In the genomic region with DNA sequence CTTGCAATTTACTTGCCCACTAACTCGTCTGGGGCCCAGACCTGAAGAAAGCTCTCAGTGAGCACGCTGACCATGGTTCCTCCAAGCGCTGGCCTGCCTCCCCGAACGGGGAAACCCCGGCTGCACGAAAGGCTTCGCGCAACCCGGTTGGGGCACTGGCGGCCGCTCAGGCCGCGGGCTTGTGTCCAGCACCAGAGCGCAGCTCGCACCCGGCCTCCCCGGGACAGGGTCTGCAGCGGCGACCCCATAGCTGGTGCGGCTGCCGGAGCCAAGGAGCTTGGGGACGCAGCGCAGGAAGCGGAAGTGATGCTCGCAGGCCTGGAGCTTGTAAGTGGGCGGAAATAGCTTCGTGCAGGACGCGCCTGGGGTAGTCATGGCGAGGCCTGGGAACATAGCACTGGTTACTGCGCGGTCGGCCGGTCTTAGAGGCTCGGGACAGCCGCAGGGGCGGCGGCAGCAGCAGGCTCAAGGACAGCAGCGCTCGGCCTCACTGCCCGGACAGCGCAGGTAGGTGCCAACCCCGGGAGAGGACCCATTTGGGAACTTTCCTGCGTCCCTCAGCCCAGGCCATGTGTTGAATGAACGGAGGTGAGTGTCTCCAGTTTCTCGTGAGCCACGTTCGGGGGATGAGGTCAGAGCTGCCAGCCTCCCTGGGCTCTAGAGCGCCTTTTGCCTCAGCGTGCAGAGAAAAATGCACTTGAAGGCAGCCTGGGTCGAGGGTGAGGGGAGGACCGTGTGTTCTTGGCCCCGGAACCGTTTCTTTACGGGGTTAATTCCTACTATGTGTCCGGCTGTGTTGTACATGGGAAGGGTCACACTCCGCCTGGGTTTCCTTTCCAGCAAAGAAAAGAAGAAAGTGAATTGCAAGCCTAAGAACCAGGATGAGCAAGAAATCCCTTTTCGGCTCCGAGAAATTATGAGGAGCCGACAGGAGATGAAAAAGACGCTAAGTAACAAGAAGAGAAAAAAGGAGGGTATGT, we compare ENCODE assay signal across 8 mouse cellular contexts. TPM values are rescaled to one million over a fixed set of nuclear protein-coding genes. Genes with fewer than 3 reads are reported as not detected.
DNase-seq lines count a peak whose midpoint lies in the region; ATAC-seq lines count a peak whose summit lies in the region.

A gene (minus strand): TSS at position 297 of the 980 bp plus-strand sequence.
A gene (plus strand): TSS at position 344 of the 980 bp plus-strand sequence.

- no peaks in the 10 kb centered on the region for H3K27me3 ChIP-seq in hindbrain, embryonic 15.5 days

- H3K4me3 ChIP-seq in hindbrain, embryonic 15.5 days: peak within 1 kb of the TSS; percentile 94
- H3K4me3 ChIP-seq in macrophage (ENCODE audit: inconsistent target): peak within 1 kb of the TSS; percentile 77

- ATAC-seq in common myeloid progenitor, adult 5-6 weeks (replicated peaks; ENCODE audit: low read depth, poor library complexity, severe bottlenecking): peak; percentile 90
- ATAC-seq in hindbrain, embryonic 15.5 days (ENCODE audit: low FRiP score, low read depth): peak; percentile 95

- H3K4me2 ChIP-seq in hindbrain, embryonic 15.5 days: peak within 1 kb of the TSS; percentile 88

- H3K9me3 ChIP-seq in hindbrain, embryonic 15.5 days: no peaks in the 10 kb centered on the region

- 5% methylated on average over 62 of the region's 62 CpGs for WGBS in hindbrain, embryonic 15.5 days
- WGBS in macrophage (ENCODE audit: missing documents): 4% methylated on average over 59 of the region's 62 CpGs

- peaks cover 20% of the 10 kb centered on the region; the same call in 1 of the 2 replicates for H3K79me2 ChIP-seq in macrophage (ENCODE audit: inconsistent target)

- H3K9ac ChIP-seq in hindbrain, embryonic 15.5 days: peak within 1 kb of the TSS; percentile 99

- peak within 1 kb of the TSS; percentile 90 for H3K27ac ChIP-seq in hindbrain, embryonic 15.5 days (replicated peaks)
- H3K27ac ChIP-seq in macrophage: peak within 1 kb of the TSS; percentile 67

- peaks cover 20% of the 10 kb centered on the region for H3K4me1 ChIP-seq in hindbrain, embryonic 15.5 days (replicated peaks)

- DNase-seq in adipocyte (ENCODE audit: low spot score): peak; percentile 81
- DNase-seq in gastrocnemius, adult 18-20 months (ENCODE audit: low spot score): peak; percentile 57
- peak; percentile 72 to 80 for DNase-seq in left cerebral cortex, adult 18-20 months (ENCODE audit: low spot score in 2 of 2)
- peak; percentile 75 to 84 for DNase-seq in right cerebral cortex, adult 2 months (ENCODE audit: low spot score in 2 of 2)
- DNase-seq in urinary bladder, postnatal 10 days (ENCODE audit: low spot score): peak; percentile 26

- H3K36me3 ChIP-seq in hindbrain, embryonic 15.5 days: peaks cover 19% of the 10 kb centered on the region
- H3K36me3 ChIP-seq in macrophage (ENCODE audit: inconsistent target): peaks cover 19% of the 10 kb centered on the region; the same call in 1 of the 2 replicates

RNA-seq across cellular contexts. Expression of the first gene that starts in this region (rescaled TPM):
- 6.5 and 13.6 TPM in 2 replicates for total RNA-seq in common myeloid progenitor, adult 5-6 weeks (2017)
- 10 to 100 TPM; 18.9 to 24.7 TPM for total RNA-seq in gastrocnemius, adult 18-20 months (2021)
- 11.5 and 12.0 TPM in 2 replicates for polyA plus RNA-seq in hindbrain, embryonic 15.5 days (2015; fragmentation: Nextera tagmentation; extraction: Ambion mirVana)
- total RNA-seq in left cerebral cortex, adult 18-20 months (2021): 10 to 100 TPM; 13.0 to 16.4 TPM
- total RNA-seq in macrophage (2018; cell fraction: chromatin; rRNA removed): 10 to 100 TPM in 1 of 26 experiments, 1 to 10 TPM in 16, under 1 TPM in 1, not detected in 8; 0.70 to 11.6 (median 3.5) TPM
- 10 to 100 TPM in 1 of 26 experiments, 1 to 10 TPM in 25; 1.6 to 10.5 (median 7.5) TPM for total RNA-seq in macrophage (2018; cell fraction: cytosol; rRNA removed)
- 10 to 100 TPM in 1 of 26 experiments, 1 to 10 TPM in 18, under 1 TPM in 1, not detected in 6; 0.99 to 10.5 (median 2.7) TPM for total RNA-seq in macrophage (2018; cell fraction: nucleus; rRNA removed)
- polyA plus RNA-seq in macrophage (2018): 2.6 to 10.4 TPM (median 6.3 TPM) in 3 replicates

RNA-seq across cellular contexts. Expression of the second gene that starts in this region (rescaled TPM):
- total RNA-seq in common myeloid progenitor, adult 5-6 weeks (2017): 73.3 and 101 TPM in 2 replicates
- 1 to 10 TPM; 5.7 to 6.2 TPM for total RNA-seq in gastrocnemius, adult 18-20 months (2021)
- 24.8 and 28.9 TPM in 2 replicates for polyA plus RNA-seq in hindbrain, embryonic 15.5 days (2015; fragmentation: Nextera tagmentation; extraction: Ambion mirVana)
- total RNA-seq in left cerebral cortex, adult 18-20 months (2021): 10 to 100 TPM; 26.4 to 29.1 TPM
- 10 to 100 TPM in 24 of 26 experiments, 1 to 10 TPM in 2; 6.9 to 49.6 (median 24.7) TPM for total RNA-seq in macrophage (2018; cell fraction: chromatin; rRNA removed)
- 1 to 10 TPM; 1.7 to 9.1 (median 6.7) TPM for total RNA-seq in macrophage (2018; cell fraction: cytosol; rRNA removed)
- 10 to 100 TPM in 20 of 26 experiments, 1 to 10 TPM in 6; 5.0 to 34.2 (median 15.0) TPM for total RNA-seq in macrophage (2018; cell fraction: nucleus; rRNA removed)
- 11.7 to 12.7 TPM (median 11.8 TPM) in 3 replicates for polyA plus RNA-seq in macrophage (2018)

Comparison
In these comparisons a context has a peak if more than half of its experiments do, and no peak if none do; other contexts are left out.
1. Peak in every context shown above with its lines: DNase-seq, ATAC-seq, H3K4me3 ChIP-seq and H3K27ac ChIP-seq.
2. DNase-seq: peak in every context shown above with its lines; median percentile 81 in adipocyte; 80 in right cerebral cortex, adult 2 months; 76 in left cerebral cortex, adult 18-20 months; 57 in gastrocnemius, adult 18-20 months; 26 in urinary bladder, postnatal 10 days.